Mouse (Mus musculus): ENCODE data around the gene Tbc1d22a.

- TF ChIP-seq ZC3H11A (IDR thresholded peaks at IDR 0.05; ENCODE audit: borderline replicate concordance, low read depth, low read length) (no peak), CHD2 (IDR thresholded peaks at IDR 0.05; ENCODE audit: low read depth, low read length) (no peak), MAFK (IDR thresholded peaks at IDR 0.05; ENCODE audit: insufficient read depth, low read depth, low read length) (no peak), HCFC1 (IDR thresholded peaks at IDR 0.05; ENCODE audit: borderline replicate concordance, insufficient read depth, low read length) (no peak)
Measured at GRCm38 (mm10) chr15:86268526-86268925, 54.3 kb downstream of the Tbc1d22a start.

Measured in ES-E14 (cell line).